Mouse (Mus musculus): Measurements from ENCODE around the gene Fam177a. TPM values are rescaled to one million over a fixed set of nuclear protein-coding genes. Genes with fewer than 3 reads are reported as not detected.
"Not testable (repeated sequence)": the region's sequence is repeated elsewhere in the genome, so short reads cannot be mapped to it uniquely, and the experiment has no call there.

Fam177a gene
- polyA plus RNA-seq, 1 experiment: 17.5 TPM

DNA sequence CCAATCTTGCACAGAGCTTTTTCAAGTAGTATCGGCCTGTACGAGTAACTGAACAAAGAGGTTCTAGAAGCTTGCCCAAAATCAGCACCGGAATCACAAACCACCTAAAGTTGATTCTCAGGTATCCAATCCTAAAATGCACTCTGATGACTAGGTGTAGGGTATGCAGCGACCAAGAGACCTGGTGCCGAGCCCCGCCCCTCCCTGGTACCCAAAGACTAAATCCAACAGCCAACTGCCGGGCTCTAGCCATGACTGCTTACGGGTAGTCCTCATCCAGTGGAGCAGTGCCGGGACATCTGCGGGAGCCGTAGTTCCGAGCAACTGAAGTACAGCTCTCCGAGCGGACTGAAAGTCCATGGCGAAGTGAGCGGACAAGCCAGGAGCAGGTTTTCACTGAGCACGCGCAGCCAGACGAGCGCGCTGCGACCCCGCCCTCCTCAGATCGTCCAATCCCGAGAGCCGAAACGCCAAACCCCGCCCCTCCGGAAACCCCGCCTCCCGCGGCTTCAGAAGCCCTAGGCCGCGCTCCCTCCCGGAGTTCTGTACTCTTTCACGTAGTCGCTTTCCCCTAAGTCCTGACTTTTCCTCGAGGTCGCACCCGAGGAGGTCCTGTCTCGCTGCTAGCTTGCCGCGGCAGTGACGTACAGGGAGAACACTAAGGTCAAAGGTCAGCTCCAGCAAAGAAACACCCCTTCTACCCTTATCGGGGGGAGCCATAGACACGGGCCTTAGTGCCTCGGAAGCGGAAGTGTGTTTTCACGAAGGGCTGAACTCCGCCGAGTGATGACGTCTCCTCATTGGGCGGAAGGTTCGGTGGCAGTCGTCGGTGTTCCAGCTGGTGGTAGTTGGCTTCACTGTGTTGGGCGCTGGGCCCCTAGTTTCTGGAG lies 30.5 kb downstream of the Fam177a start, which contains the start of gene Srp54b:
Srp54b (plus strand) TSS at position 546 of the 890 bp plus-strand sequence.
- H3K4me2 ChIP-seq (ENCODE audit: low read depth); H3K27me3 ChIP-seq (ENCODE audit: control insufficient read depth, insufficient read depth, insufficient read length); H3ac ChIP-seq (ENCODE audit: control insufficient read depth, insufficient read length); H3K36me3 ChIP-seq (ENCODE audit: control insufficient read depth, insufficient read depth); H3K79me2 ChIP-seq (ENCODE audit: control insufficient read depth, insufficient read depth); H3K4me3 ChIP-seq: not testable (repeated sequence)

GRCm38 (mm10) chr12:55155449-55155783 lies 31.1 kb downstream of the Fam177a start:
- not testable (repeated sequence) for H3K36me3 ChIP-seq (ENCODE audit: control insufficient read depth, insufficient read depth); H3K79me2 ChIP-seq (ENCODE audit: control insufficient read depth, insufficient read depth); H3ac ChIP-seq (ENCODE audit: control insufficient read depth, insufficient read length); H3K4me3 ChIP-seq; H3K27me3 ChIP-seq (ENCODE audit: control insufficient read depth, insufficient read depth, insufficient read length); H3K4me2 ChIP-seq (ENCODE audit: low read depth)

GRCm38 (mm10) chr12:55167034-55167557 lies 42.8 kb downstream of the Fam177a start:
- not testable (repeated sequence) for H3K27me3 ChIP-seq (ENCODE audit: control insufficient read depth, insufficient read depth, insufficient read length); H3K4me3 ChIP-seq; H3K79me2 ChIP-seq (ENCODE audit: control insufficient read depth, insufficient read depth); H3K36me3 ChIP-seq (ENCODE audit: control insufficient read depth, insufficient read depth); H3K4me2 ChIP-seq (ENCODE audit: low read depth); H3ac ChIP-seq (ENCODE audit: control insufficient read depth, insufficient read length)

DNA sequence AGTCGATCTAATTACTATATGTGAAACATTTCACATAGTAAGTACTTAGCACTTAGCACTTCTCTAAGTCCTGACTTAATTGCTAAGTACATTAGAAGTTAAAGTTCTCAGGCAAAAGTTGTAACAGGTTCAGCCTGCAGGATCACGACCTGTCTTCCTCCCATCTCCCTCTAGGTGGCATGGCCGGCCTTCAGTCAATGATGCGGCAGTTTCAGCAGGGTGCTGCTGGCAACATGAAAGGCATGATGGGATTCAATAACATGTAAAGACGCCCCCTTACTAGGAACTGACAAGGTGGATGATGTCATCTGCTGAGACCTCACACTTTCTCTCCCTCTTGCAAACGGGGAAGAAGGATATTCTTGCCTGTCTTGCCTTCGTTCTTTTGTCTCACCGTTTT lies 63.4 kb downstream of the Fam177a start:
- H3ac ChIP-seq (ENCODE audit: control insufficient read depth, insufficient read length); H3K27me3 ChIP-seq (ENCODE audit: control insufficient read depth, insufficient read depth, insufficient read length); H3K79me2 ChIP-seq (ENCODE audit: control insufficient read depth, insufficient read depth); H3K4me2 ChIP-seq (ENCODE audit: low read depth); H3K36me3 ChIP-seq (ENCODE audit: control insufficient read depth, insufficient read depth); H3K4me3 ChIP-seq: not testable (repeated sequence)

GRCm38 (mm10) chr12:55189127-55189526 lies 64.9 kb downstream of the Fam177a start:
- not testable (repeated sequence) for H3K27me3 ChIP-seq (ENCODE audit: control insufficient read depth, insufficient read depth, insufficient read length); H3ac ChIP-seq (ENCODE audit: control insufficient read depth, insufficient read length); H3K36me3 ChIP-seq (ENCODE audit: control insufficient read depth, insufficient read depth); H3K79me2 ChIP-seq (ENCODE audit: control insufficient read depth, insufficient read depth); H3K4me2 ChIP-seq (ENCODE audit: low read depth); H3K4me3 ChIP-seq

Other genes starting within 250 kb of the Fam177a start
- gene Gm20403, start 137.9 kb upstream of the Fam177a start, polyA plus RNA-seq (2012; fragmentation: generic; extraction: Trizol): 0.32 TPM
- 7.6 TPM for gene Baz1a, start 110.1 kb upstream of the Fam177a start, polyA plus RNA-seq (2012; fragmentation: generic; extraction: Trizol)
- gene 2700097O09Rik, start 44.4 kb upstream of the Fam177a start, polyA plus RNA-seq (2012; fragmentation: generic; extraction: Trizol): 4.5 TPM
- gene Srp54a, start 44.2 kb upstream of the Fam177a start, polyA plus RNA-seq (2012; fragmentation: generic; extraction: Trizol): 28.2 TPM
- gene Srp54b, start 30.6 kb downstream of the Fam177a start, polyA plus RNA-seq (2012; fragmentation: generic; extraction: Trizol): 46.5 TPM
- not detected for gene 1700047I17Rik2, start 75.1 kb downstream of the Fam177a start, polyA plus RNA-seq (2012; fragmentation: generic; extraction: Trizol)
- 19.5 TPM for gene Srp54c, start 105.7 kb downstream of the Fam177a start, polyA plus RNA-seq (2012; fragmentation: generic; extraction: Trizol)
- gene 1110008L16Rik, start 175.1 kb downstream of the Fam177a start, polyA plus RNA-seq (2012; fragmentation: generic; extraction: Trizol): 8.2 TPM
- 5.3 TPM for gene Ppp2r3c, start 178.5 kb downstream of the Fam177a start, polyA plus RNA-seq (2012; fragmentation: generic; extraction: Trizol)